ENCODE assay signal across 22 mouse cellular contexts in genomic region chr7:131114434-131114833, GRCm38 (mm10). TPM values are rescaled to one million over a fixed set of nuclear protein-coding genes. Genes with fewer than 3 reads are reported as not detected.
DNase-seq lines count a peak whose midpoint lies in the region; ATAC-seq lines count a peak whose summit lies in the region.
"Had no signal": no experiment of that assay in that cellular context is flagged by ENCODE, and none has a peak within 500 bp of the region (broad histone marks: within the 10 kb centered on the region; RNA-seq: fewer than 3 reads in every experiment).

No protein-coding gene starts in this region.

- no peak for ATAC-seq in heart, embryonic 13.5 days (ENCODE audit: extremely low read depth, insufficient number of reproducible peaks, low FRiP score, low TSS enrichment)
- ATAC-seq in heart, embryonic 11.5 days (replicated peaks; ENCODE audit: insufficient number of reproducible peaks, low FRiP score, low TSS enrichment), result no peak
- no peak for ATAC-seq in hindbrain, embryonic 11.5 days (ENCODE audit: low FRiP score)
- ATAC-seq: lung, postnatal 0 days had no signal

- peaks cover 14% of the 10 kb centered on the region for H3K4me1 ChIP-seq in heart, embryonic 13.5 days
- peaks cover 8% of the 10 kb centered on the region for H3K4me1 ChIP-seq in heart, embryonic 11.5 days (ENCODE audit: control insufficient read depth, insufficient read depth, low read length)
- no peaks in the 10 kb centered on the region for H3K4me1 ChIP-seq in hindbrain, embryonic 11.5 days (replicated peaks; ENCODE audit: control insufficient read depth, insufficient read depth, low read length)
- H3K4me1 ChIP-seq: forebrain, embryonic 12.5 days; intestine, embryonic 15.5 days; limb, embryonic 13.5 days had no signal

- H3K36me3 ChIP-seq in heart, embryonic 13.5 days, result no peaks in the 10 kb centered on the region
- H3K36me3 ChIP-seq in heart, embryonic 11.5 days (ENCODE audit: control insufficient read depth, insufficient read depth, low read length), result no peaks in the 10 kb centered on the region
- no peaks in the 10 kb centered on the region for H3K36me3 ChIP-seq in hindbrain, embryonic 11.5 days (ENCODE audit: control insufficient read depth, insufficient read depth, low read length)
- H3K36me3 ChIP-seq: forebrain, embryonic 12.5 days; intestine, embryonic 15.5 days; limb, embryonic 13.5 days had no signal

- 38% methylated on average over 2 of the region's 2 CpGs for WGBS in heart, embryonic 13.5 days
- WGBS in heart, embryonic 11.5 days (ENCODE audit: insufficient replicate concordance), result 56% methylated on average over 2 of the region's 2 CpGs
- WGBS in hindbrain, embryonic 11.5 days, result 91% methylated on average over 2 of the region's 2 CpGs

- no peak overlapping the region for H3K4me2 ChIP-seq in heart, embryonic 13.5 days
- H3K4me2 ChIP-seq in heart, embryonic 11.5 days, result no peak overlapping the region
- H3K4me2 ChIP-seq in hindbrain, embryonic 11.5 days (replicated peaks; ENCODE audit: low read depth, low read length), result no peak overlapping the region
- H3K4me2 ChIP-seq: forebrain, embryonic 12.5 days; hindbrain, embryonic 14.5 days; intestine, embryonic 15.5 days; limb, embryonic 13.5 days had no signal

- H3K9ac ChIP-seq in heart, embryonic 13.5 days, result no peak overlapping the region
- no peak overlapping the region for H3K9ac ChIP-seq in heart, embryonic 11.5 days (ENCODE audit: low read depth, low read length)
- H3K9ac ChIP-seq in hindbrain, embryonic 11.5 days (ENCODE audit: low read depth, low read length), result no peak overlapping the region
- H3K9ac ChIP-seq: forebrain, embryonic 12.5 days; hindbrain, embryonic 14.5 days; intestine, embryonic 15.5 days; limb, embryonic 13.5 days; liver, embryonic 14.5 days had no signal

- DNase-seq in right cerebral cortex, adult 2 months (ENCODE audit: low spot score in 2 of 2), result peak; percentile 5 to 20
- DNase-seq in right cerebral cortex, postnatal 4 days, result no peak
- DNase-seq in cerebellum, adult 9-11 months, result peak; percentile 28
- no peak for DNase-seq in hindbrain, embryonic 11.5 days (ENCODE audit: low spot score)
- no peak for DNase-seq in thymus, postnatal 0 days (ENCODE audit: low spot score)
- DNase-seq: gastrocnemius, adult 2 months; layer of hippocampus, postnatal 36 days; midbrain, embryonic 14.5 days; spleen, adult 18-20 months; thymus, postnatal 25 days had no signal

- peaks cover 9% of the 10 kb centered on the region for H3K27me3 ChIP-seq in heart, embryonic 13.5 days (replicated peaks)
- no peaks in the 10 kb centered on the region for H3K27me3 ChIP-seq in heart, embryonic 11.5 days (ENCODE audit: control insufficient read depth, insufficient read depth, low read length)
- H3K27me3 ChIP-seq in hindbrain, embryonic 11.5 days (ENCODE audit: control insufficient read depth, insufficient read depth, low read length), result no peaks in the 10 kb centered on the region
- H3K27me3 ChIP-seq: forebrain, embryonic 12.5 days; intestine, embryonic 15.5 days; limb, embryonic 13.5 days had no signal

- no peaks in the 10 kb centered on the region for H3K9me3 ChIP-seq in heart, embryonic 13.5 days
- H3K9me3 ChIP-seq in heart, embryonic 11.5 days (replicated peaks; ENCODE audit: control insufficient read depth, low read length), result no peaks in the 10 kb centered on the region
- H3K9me3 ChIP-seq in hindbrain, embryonic 11.5 days (ENCODE audit: control insufficient read depth, low read length), result no peaks in the 10 kb centered on the region
- H3K9me3 ChIP-seq: forebrain, embryonic 12.5 days; intestine, embryonic 15.5 days; limb, embryonic 13.5 days had no signal

- peak overlapping the region; percentile 50 for H3K27ac ChIP-seq in heart, embryonic 13.5 days (replicated peaks)
- no peak overlapping the region for H3K27ac ChIP-seq in heart, embryonic 11.5 days (ENCODE audit: low read depth, low read length)
- H3K27ac ChIP-seq in hindbrain, embryonic 11.5 days (ENCODE audit: low read depth, low read length), result no peak overlapping the region
- H3K27ac ChIP-seq: forebrain, embryonic 12.5 days; gastrocnemius, adult 2 months; hindbrain, embryonic 14.5 days; intestine, embryonic 15.5 days; limb, embryonic 13.5 days; liver, embryonic 14.5 days had no signal

- no peak overlapping the region for H3K4me3 ChIP-seq in heart, embryonic 13.5 days
- H3K4me3 ChIP-seq in heart, embryonic 11.5 days (ENCODE audit: low read depth, low read length), result no peak overlapping the region
- H3K4me3 ChIP-seq in hindbrain, embryonic 11.5 days (ENCODE audit: low read depth, low read length), result no peak overlapping the region
- H3K4me3 ChIP-seq: forebrain, embryonic 12.5 days; gastrocnemius, adult 2 months; intestine, embryonic 15.5 days; limb, embryonic 13.5 days; myocyte had no signal

RNA-seq across cellular contexts. Expression of gene 4933402N03Rik, which starts 31.7 kb away (rescaled TPM):
- polyA plus RNA-seq in heart, embryonic 13.5 days (2015; fragmentation: Nextera tagmentation; extraction: Ambion mirVana), result not detected in 2 replicates
- polyA plus RNA-seq in heart, embryonic 11.5 days (2014; fragmentation: Nextera tagmentation; extraction: Ambion mirVana), result not detected in 2 replicates
- polyA plus RNA-seq in hindbrain, embryonic 11.5 days (2014; fragmentation: Nextera tagmentation; extraction: Ambion mirVana), result not detected in 2 replicates
- polyA plus RNA-seq in thymus, postnatal 0 days (2015; fragmentation: Nextera tagmentation; extraction: Ambion mirVana), result not detected in 2 replicates
- polyA plus RNA-seq: forebrain, embryonic 12.5 days; hindbrain, embryonic 14.5 days; intestine, embryonic 15.5 days; kidney, embryonic 14.5 days; large intestine, adult 2 months; limb, embryonic 13.5 days; liver, embryonic 14.5 days; lung, postnatal 0 days; midbrain, embryonic 14.5 days; myocyte; stomach, embryonic 16.5 days had no signal

RNA-seq across cellular contexts. Expression of gene 5430419D17Rik, which starts 59.8 kb away (rescaled TPM):
- polyA plus RNA-seq in heart, embryonic 13.5 days (2015; fragmentation: Nextera tagmentation; extraction: Ambion mirVana), result 0.09 and 0.27 TPM in 2 replicates
- polyA plus RNA-seq in heart, embryonic 11.5 days (2014; fragmentation: Nextera tagmentation; extraction: Ambion mirVana), result 0.10 and 0.44 TPM in 2 replicates
- polyA plus RNA-seq in hindbrain, embryonic 11.5 days (2014; fragmentation: Nextera tagmentation; extraction: Ambion mirVana), result not detected in 2 replicates
- 0.04 and 0.22 TPM in 2 replicates for polyA plus RNA-seq in thymus, postnatal 0 days (2015; fragmentation: Nextera tagmentation; extraction: Ambion mirVana)
- polyA plus RNA-seq: forebrain, embryonic 12.5 days; kidney, embryonic 14.5 days; large intestine, adult 2 months; limb, embryonic 13.5 days; liver, embryonic 14.5 days; midbrain, embryonic 14.5 days had no signal

Comparison
In these comparisons a context has a peak if more than half of its experiments do, and no peak if none do; other contexts are left out.
1. DNase-seq: peak in right cerebral cortex, adult 2 months (2 of 2) and cerebellum, adult 9-11 months (single experiment); none in right cerebral cortex, postnatal 4 days (single experiment), hindbrain, embryonic 11.5 days (single experiment) and thymus, postnatal 0 days (single experiment).